Mouse (Mus musculus): ENCODE results near the gene Hnf4a.
A peak's percentile ranks its signal among the peaks of the same experiment; 100 is the strongest.

Hnf4a gene

GRCm38 (mm10) chr2:163602101-163602971, 95.7 kb downstream of the Hnf4a start, which contains the start of gene Ttpal:
Ttpal (plus strand) TSS chr2:163602314.
- Histone ChIP-seq H3K27me3 (ENCODE audit: insufficient read depth, low read length) (no peaks in the 10 kb centered on the region), H3K4me3 (replicated peaks; ENCODE audit: low read length) (peak within 1 kb of the TSS; percentile 93), H3K4me1 (replicated peaks; ENCODE audit: low read depth, low read length) (peaks cover 23% of the 10 kb centered on the region), H3K36me3 (ENCODE audit: insufficient read depth, low read length) (no peaks in the 10 kb centered on the region), H3K9me3 (ENCODE audit: low read length) (no peaks in the 10 kb centered on the region)
- TF ChIP-seq POU5F1 (IDR thresholded peaks at IDR 0.05; ENCODE audit: borderline replicate concordance, low read length) (no peak), CTCF (conservative IDR thresholded peaks at IDR 0.05; ENCODE audit: low read length) (no peak)

GRCm38 (mm10) chr2:163606161-163606560, 99.6 kb downstream of the Hnf4a start:
- Histone ChIP-seq H3K36me3 (ENCODE audit: insufficient read depth, low read length) (no peaks in the 10 kb centered on the region), H3K27me3 (ENCODE audit: insufficient read depth, low read length) (no peaks in the 10 kb centered on the region), H3K4me1 (replicated peaks; ENCODE audit: low read depth, low read length) (peaks cover 38% of the 10 kb centered on the region), H3K4me3 (replicated peaks; ENCODE audit: low read length) (no peak overlapping the region), H3K9me3 (ENCODE audit: low read length) (no peaks in the 10 kb centered on the region)
- no peak for TF ChIP-seq NANOG (IDR thresholded peaks at IDR 0.05; ENCODE audit: borderline replicate concordance, low read length)
- no peak for TF ChIP-seq CTCF (conservative IDR thresholded peaks at IDR 0.05; ENCODE audit: low read length)
- TF ChIP-seq POU5F1 (IDR thresholded peaks at IDR 0.05; ENCODE audit: borderline replicate concordance, low read length): no peak

- TF ChIP-seq CTCF (conservative IDR thresholded peaks at IDR 0.05; ENCODE audit: low read length): no peak
- no peak for TF ChIP-seq POU5F1 (IDR thresholded peaks at IDR 0.05; ENCODE audit: borderline replicate concordance, low read length)
- no peak for TF ChIP-seq NANOG (IDR thresholded peaks at IDR 0.05; ENCODE audit: borderline replicate concordance, low read length)
- Histone ChIP-seq H3K36me3 (ENCODE audit: insufficient read depth, low read length) (no peaks in the 10 kb centered on the region), H3K27me3 (ENCODE audit: insufficient read depth, low read length) (no peaks in the 10 kb centered on the region), H3K4me3 (replicated peaks; ENCODE audit: low read length) (peak overlapping the region; percentile 59), H3K4me1 (replicated peaks; ENCODE audit: low read depth, low read length) (peaks cover 33% of the 10 kb centered on the region), H3K9me3 (ENCODE audit: low read length) (no peaks in the 10 kb centered on the region)
Observed at GRCm38 (mm10) chr2:163608008-163608407, 101.4 kb downstream of the Hnf4a start.

- Histone ChIP-seq H3K36me3 (ENCODE audit: insufficient read depth, low read length) (no peaks in the 10 kb centered on the region), H3K27me3 (ENCODE audit: insufficient read depth, low read length) (no peaks in the 10 kb centered on the region), H3K4me3 (replicated peaks; ENCODE audit: low read length) (no peak overlapping the region), H3K9me3 (ENCODE audit: low read length) (no peaks in the 10 kb centered on the region), H3K4me1 (replicated peaks; ENCODE audit: low read depth, low read length) (peaks cover 30% of the 10 kb centered on the region)
- TF ChIP-seq CTCF (conservative IDR thresholded peaks at IDR 0.05; ENCODE audit: low read length) (no peak), POU5F1 (IDR thresholded peaks at IDR 0.05; ENCODE audit: borderline replicate concordance, low read length) (no peak), NANOG (IDR thresholded peaks at IDR 0.05; ENCODE audit: borderline replicate concordance, low read length) (no peak)
Observed at GRCm38 (mm10) chr2:163609281-163609975, 102.8 kb downstream of the Hnf4a start.

- Histone ChIP-seq H3K9me3 (ENCODE audit: low read length) (no peaks in the 10 kb centered on the region), H3K4me3 (replicated peaks; ENCODE audit: low read length) (0 out of 2 replicates have a peak overlapping the region, but pooled peaks have one; percentile 17), H3K36me3 (ENCODE audit: insufficient read depth, low read length) (peaks cover 11% of the 10 kb centered on the region), H3K27me3 (ENCODE audit: insufficient read depth, low read length) (no peaks in the 10 kb centered on the region), H3K4me1 (replicated peaks; ENCODE audit: low read depth, low read length) (peaks cover 37% of the 10 kb centered on the region)
- TF ChIP-seq CTCF (conservative IDR thresholded peaks at IDR 0.05; ENCODE audit: low read length) (no peak), POU5F1 (IDR thresholded peaks at IDR 0.05; ENCODE audit: borderline replicate concordance, low read length) (no peak), NANOG (IDR thresholded peaks at IDR 0.05; ENCODE audit: borderline replicate concordance, low read length) (no peak)
Observed at GRCm38 (mm10) chr2:163611176-163611575, 104.6 kb downstream of the Hnf4a start.

- no peaks in the 10 kb centered on the region for H3K9me3 ChIP-seq (ENCODE audit: low read length)
- peaks cover 16% of the 10 kb centered on the region for H3K36me3 ChIP-seq (ENCODE audit: insufficient read depth, low read length)
- no peaks in the 10 kb centered on the region for H3K27me3 ChIP-seq (ENCODE audit: insufficient read depth, low read length)
- TF ChIP-seq CTCF (conservative IDR thresholded peaks at IDR 0.05; ENCODE audit: low read length): no peak
- no peak for TF ChIP-seq POU5F1 (IDR thresholded peaks at IDR 0.05; ENCODE audit: borderline replicate concordance, low read length)
- TF ChIP-seq NANOG (IDR thresholded peaks at IDR 0.05; ENCODE audit: borderline replicate concordance, low read length): no peak
- H3K4me3 ChIP-seq (replicated peaks; ENCODE audit: low read length): no peak overlapping the region
- H3K4me1 ChIP-seq (replicated peaks; ENCODE audit: low read depth, low read length): peaks cover 31% of the 10 kb centered on the region
Observed at GRCm38 (mm10) chr2:163613206-163613605, 106.6 kb downstream of the Hnf4a start.

- TF ChIP-seq CTCF (conservative IDR thresholded peaks at IDR 0.05; ENCODE audit: low read length) (no peak), POU5F1 (IDR thresholded peaks at IDR 0.05; ENCODE audit: borderline replicate concordance, low read length) (no peak), NANOG (IDR thresholded peaks at IDR 0.05; ENCODE audit: borderline replicate concordance, low read length) (no peak)
- H3K4me1 ChIP-seq (replicated peaks; ENCODE audit: low read depth, low read length): peaks cover 31% of the 10 kb centered on the region
- peaks cover 24% of the 10 kb centered on the region for H3K36me3 ChIP-seq (ENCODE audit: insufficient read depth, low read length)
- no peaks in the 10 kb centered on the region for H3K9me3 ChIP-seq (ENCODE audit: low read length)
- no peaks in the 10 kb centered on the region for H3K27me3 ChIP-seq (ENCODE audit: insufficient read depth, low read length)
- H3K4me3 ChIP-seq (replicated peaks; ENCODE audit: low read length): no peak overlapping the region
Observed at GRCm38 (mm10) chr2:163613990-163614389, 107.4 kb downstream of the Hnf4a start.

GRCm38 (mm10) chr2:163615401-163615800, 108.8 kb downstream of the Hnf4a start:
- no peak overlapping the region for H3K4me3 ChIP-seq (replicated peaks; ENCODE audit: low read length)
- H3K27me3 ChIP-seq (ENCODE audit: insufficient read depth, low read length): no peaks in the 10 kb centered on the region
- peaks cover 37% of the 10 kb centered on the region for H3K36me3 ChIP-seq (ENCODE audit: insufficient read depth, low read length)
- H3K4me1 ChIP-seq (replicated peaks; ENCODE audit: low read depth, low read length): peaks cover 31% of the 10 kb centered on the region
- H3K9me3 ChIP-seq (ENCODE audit: low read length): no peaks in the 10 kb centered on the region
- TF ChIP-seq NANOG (IDR thresholded peaks at IDR 0.05; ENCODE audit: borderline replicate concordance, low read length) (no peak), POU5F1 (IDR thresholded peaks at IDR 0.05; ENCODE audit: borderline replicate concordance, low read length) (no peak), CTCF (conservative IDR thresholded peaks at IDR 0.05; ENCODE audit: low read length) (no peak)
